Mouse (Mus musculus) MEL (cell line): Measurements from ENCODE around the gene Rhobtb1. TPM values are rescaled to one million over a fixed set of nuclear protein-coding genes. Genes with fewer than 3 reads are reported as not detected.

ENCODE experiments used
- DNase-seq: peaks from one replicate; pipeline ENCODE4 v3.0.0; 2011; ENCODE audit warnings: low read depth, low spot score
- H3K27ac ChIP-seq: 2 replicates; pipeline ENCODE4 v1.5.1; 2012; ENCODE audit warnings: low read depth, mild to moderate bottlenecking, control low read depth, low read length, moderate library complexity; ENCODE audit not compliant: control insufficient read depth
- H3K27me3 ChIP-seq, 2 experiments: fragments of 150-350 bp in 1 of 2; sonication (generic) in 1 of 2; 2 replicates each; pipeline ENCODE4 v1.6.1; 2012; ENCODE audit warnings: low read length in 2 of 2, mild to moderate bottlenecking in 2 of 2, improper control_type of control experiment in 1 of 2, moderate library complexity in 1 of 2; ENCODE audit not compliant: insufficient read depth in 2 of 2, control insufficient read depth in 1 of 2
- H3K36me3 ChIP-seq, 2 experiments: 2 replicates each; pipeline ENCODE4 v1.6.1; 2012 to 2014; ENCODE audit warnings: low read length in 2 of 2, improper control_type of control experiment in 1 of 2, inconsistent platforms in 1 of 2, mild to moderate bottlenecking in 1 of 2; ENCODE audit not compliant: insufficient read depth in 2 of 2, control insufficient read depth in 1 of 2
- H3K4me1 ChIP-seq, 2 experiments: fragments of 150-350 bp in 1 of 2; sonication (generic) in 1 of 2; 2 replicates each; pipeline ENCODE4 v1.6.1; 2012; ENCODE audit warnings: low read length in 2 of 2, improper control_type of control experiment in 1 of 2, mild to moderate bottlenecking in 1 of 2; ENCODE audit not compliant: insufficient read depth in 2 of 2, control insufficient read depth in 1 of 2
- H3K4me3 ChIP-seq, 2 experiments: fragments of 150-350 bp in 1 of 2; sonication (generic) in 1 of 2; 2 replicates each; pipeline ENCODE4 v1.5.1; 2012; ENCODE audit warnings: low read depth in 2 of 2, low read length in 2 of 2, mild to moderate bottlenecking in 2 of 2, moderate library complexity in 2 of 2, control low read depth in 1 of 2, improper control_type of control experiment in 1 of 2; ENCODE audit not compliant: control insufficient read depth in 1 of 2, insufficient read depth in 1 of 2
- H3K79me2 ChIP-seq: 2 replicates; pipeline ENCODE4 v1.6.1; 2012; ENCODE audit warnings: mild to moderate bottlenecking, low read length, moderate library complexity; ENCODE audit not compliant: control insufficient read depth, poor library complexity, insufficient read depth
- H3K9ac ChIP-seq: 2 replicates; pipeline ENCODE4 v1.6.1; 2012; ENCODE audit warnings: low read depth, mild to moderate bottlenecking, control low read depth, low read length, moderate library complexity; ENCODE audit not compliant: control insufficient read depth, poor library complexity, severe bottlenecking
- H3K9me3 ChIP-seq: fragments of 150-350 bp; sonication (generic); replicated peaks from 2 replicates; pipeline ENCODE4 v1.6.1; 2012; ENCODE audit warnings: mild to moderate bottlenecking, low read length, improper control_type of control experiment, moderate library complexity; ENCODE audit not compliant: insufficient read depth
- BHLHE40 ChIP-seq: IDR thresholded peaks from 2 replicates; pipeline ENCODE4 v1.6.1; 2012; ENCODE audit warnings: low read depth, mild to moderate bottlenecking, inconsistent platforms, low read length, improper control_type of control experiment, borderline replicate concordance
- CTCF ChIP-seq, 3 experiments: IDR thresholded peaks in 2 of 3; conservative IDR thresholded peaks in 1 of 3; 2 replicates each; pipeline ENCODE4 v1.5.1; 2011 to 2012; ENCODE audit warnings: low read length in 3 of 3, low read depth in 2 of 3, mild to moderate bottlenecking in 2 of 3, improper control_type of control experiment in 1 of 3, inconsistent platforms in 1 of 3, mixed read lengths in 1 of 3, moderate library complexity in 1 of 3; ENCODE audit not compliant: control insufficient read depth in 1 of 3, insufficient read depth in 1 of 3, poor library complexity in 1 of 3, severe bottlenecking in 1 of 3
- EP300 ChIP-seq, 2 experiments: IDR thresholded peaks; 2 replicates each; pipeline ENCODE4 v1.6.1; 2011; ENCODE audit warnings: improper control_type of control experiment in 2 of 2, low read length in 2 of 2, low read depth in 1 of 2, mild to moderate bottlenecking in 1 of 2
- ETS1 ChIP-seq: IDR thresholded peaks from 2 replicates; pipeline ENCODE4 v1.6.1; 2012; ENCODE audit warnings: low read depth, mild to moderate bottlenecking, inconsistent platforms, low read length, improper control_type of control experiment, moderate library complexity
- MAFK ChIP-seq: IDR thresholded peaks from 2 replicates; pipeline ENCODE4 v1.6.1; 2011; ENCODE audit warnings: low read depth, mild to moderate bottlenecking, low read length, improper control_type of control experiment, borderline replicate concordance
- MAZ ChIP-seq: IDR thresholded peaks from 2 replicates; pipeline ENCODE4 v1.6.1; 2012; ENCODE audit warnings: low read depth, mild to moderate bottlenecking, inconsistent platforms, low read length, improper control_type of control experiment
- MEF2A ChIP-seq: IDR thresholded peaks from 2 replicates; pipeline ENCODE4 v1.6.1; 2014; ENCODE audit warnings: low read depth, mild to moderate bottlenecking, inconsistent platforms, low read length, improper control_type of control experiment; ENCODE audit not compliant: poor library complexity, insufficient replicate concordance, severe bottlenecking; ENCODE audit errors: extremely low read depth
- NELFE ChIP-seq: IDR thresholded peaks from 2 replicates; pipeline ENCODE4 v1.6.1; 2011; ENCODE audit warnings: low read depth, low read length, improper control_type of control experiment
- NRF1 ChIP-seq: IDR thresholded peaks from 2 replicates; pipeline ENCODE4 v1.6.1; 2014; ENCODE audit warnings: low read depth, mild to moderate bottlenecking, inconsistent platforms, low read length, improper control_type of control experiment, moderate library complexity; ENCODE audit not compliant: poor library complexity, insufficient read depth, severe bottlenecking
- RAD21 ChIP-seq: IDR thresholded peaks from 2 replicates; pipeline ENCODE4 v1.6.1; 2011; ENCODE audit warnings: mild to moderate bottlenecking, low read depth, low read length, improper control_type of control experiment
- RCOR1 ChIP-seq: IDR thresholded peaks from 2 replicates; pipeline ENCODE4 v1.6.1; 2012; ENCODE audit warnings: low read depth, mild to moderate bottlenecking, inconsistent platforms, low read length, improper control_type of control experiment
- SIN3A ChIP-seq: IDR thresholded peaks from 2 replicates; pipeline ENCODE4 v1.6.1; 2012; ENCODE audit warnings: low read length, improper control_type of control experiment, inconsistent platforms
- SMC3 ChIP-seq: IDR thresholded peaks from 2 replicates; pipeline ENCODE4 v1.6.1; 2011; ENCODE audit warnings: low read depth, low read length, improper control_type of control experiment
- TBP ChIP-seq: IDR thresholded peaks from 2 replicates; pipeline ENCODE4 v1.8.0; 2011; ENCODE audit warnings: low read depth, low read length, improper control_type of control experiment
- UBTF ChIP-seq: IDR thresholded peaks from 2 replicates; pipeline ENCODE4 v1.6.1; 2012; ENCODE audit warnings: low read depth, mild to moderate bottlenecking, inconsistent platforms, low read length, improper control_type of control experiment, moderate library complexity, borderline replicate concordance; ENCODE audit not compliant: insufficient read depth
- ZC3H11A ChIP-seq: IDR thresholded peaks from 2 replicates; pipeline ENCODE4 v1.6.1; 2012; ENCODE audit warnings: low read depth, mild to moderate bottlenecking, inconsistent platforms, low read length, improper control_type of control experiment
- ZKSCAN1 ChIP-seq: IDR thresholded peaks from 2 replicates; pipeline ENCODE4 v1.6.1; 2012; ENCODE audit warnings: low read depth, mild to moderate bottlenecking, inconsistent platforms, low read length, improper control_type of control experiment, moderate library complexity
- ZNF384 ChIP-seq: IDR thresholded peaks from 2 replicates; pipeline ENCODE4 v1.6.1; 2012; ENCODE audit warnings: low read depth, mild to moderate bottlenecking, inconsistent platforms, low read length, improper control_type of control experiment
- polyA plus RNA-seq, 2 experiments: library from polyadenylated mRNA; stranded (reverse) in 1 of 2; unstranded in 1 of 2; fragments of >175 nt in 1 of 2; fragments of >200 nt in 1 of 2; gene quantifications; 2 replicates each; pipeline versions ENCODE4 v1.2.1 to v1.2.4; 2012; ENCODE audit warnings: low replicate concordance in 2 of 2, low read depth in 1 of 2; ENCODE audit not compliant: insufficient read length in 2 of 2, insufficient read depth in 1 of 2, missing spikeins in 1 of 2
- total RNA-seq: library from RNA; depleted of rRNA; stranded (reverse); fragments of 300-350 nt; gene quantifications from 2 replicates; pipeline ENCODE4 v1.2.3, GENCODE M21; 2012

The Rhobtb1 gene
- total and polyA plus RNA-seq, 3 experiments, result not detected

DNA sequence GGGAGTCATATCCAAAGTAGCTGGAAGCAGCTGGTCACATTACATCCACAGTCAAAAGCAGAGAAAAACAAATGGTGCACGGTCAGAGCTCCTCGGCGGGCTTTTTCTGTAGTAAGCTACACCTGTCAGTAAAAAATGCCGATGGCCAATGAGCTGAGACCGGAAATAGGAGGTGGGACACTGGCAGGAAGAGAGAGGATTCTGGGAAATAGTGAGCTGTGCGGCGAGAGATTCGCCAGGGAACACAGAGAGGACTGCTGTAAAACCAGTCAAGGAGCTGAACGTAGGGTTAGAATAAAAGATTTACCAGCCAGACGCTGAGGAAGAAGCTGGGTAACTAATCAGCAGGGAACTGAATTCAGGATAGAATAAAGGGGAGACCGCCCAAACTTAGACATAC lies 167.3 kb downstream of the Rhobtb1 start:
- no peak for TF ChIP-seq ETS1
- TF ChIP-seq ZKSCAN1, result no peak
- TF ChIP-seq BHLHE40, result no peak
- TF ChIP-seq TBP, result no peak
- no peak for TF ChIP-seq MEF2A
- no peak for TF ChIP-seq RCOR1
- no peak for TF ChIP-seq NELFE
- TF ChIP-seq ZNF384, result no peak
- no peak for TF ChIP-seq MAZ
- TF ChIP-seq MAFK, result no peak
- TF ChIP-seq UBTF, result no peak
- no peak for TF ChIP-seq ZC3H11A
- TF ChIP-seq NRF1, result no peak
- TF ChIP-seq SIN3A, result no peak
- no peak for TF ChIP-seq EP300 (IDR thresholded peaks at IDR 0.05; ENCODE audit: low read depth in 1 of 2, low read length in 2 of 2)
- no peaks in the 10 kb centered on the region for H3K27me3 ChIP-seq
- DNase-seq, result no peak
- no peak overlapping the region for H3K4me3 ChIP-seq
- H3K9ac ChIP-seq, result no peak overlapping the region
- H3K9me3 ChIP-seq, result no peaks in the 10 kb centered on the region
- H3K36me3 ChIP-seq, result no peaks in the 10 kb centered on the region
- H3K4me1 ChIP-seq, result no peaks in the 10 kb centered on the region
- no peaks in the 10 kb centered on the region for H3K79me2 ChIP-seq
- H3K27ac ChIP-seq, result no peak overlapping the region

DNA sequence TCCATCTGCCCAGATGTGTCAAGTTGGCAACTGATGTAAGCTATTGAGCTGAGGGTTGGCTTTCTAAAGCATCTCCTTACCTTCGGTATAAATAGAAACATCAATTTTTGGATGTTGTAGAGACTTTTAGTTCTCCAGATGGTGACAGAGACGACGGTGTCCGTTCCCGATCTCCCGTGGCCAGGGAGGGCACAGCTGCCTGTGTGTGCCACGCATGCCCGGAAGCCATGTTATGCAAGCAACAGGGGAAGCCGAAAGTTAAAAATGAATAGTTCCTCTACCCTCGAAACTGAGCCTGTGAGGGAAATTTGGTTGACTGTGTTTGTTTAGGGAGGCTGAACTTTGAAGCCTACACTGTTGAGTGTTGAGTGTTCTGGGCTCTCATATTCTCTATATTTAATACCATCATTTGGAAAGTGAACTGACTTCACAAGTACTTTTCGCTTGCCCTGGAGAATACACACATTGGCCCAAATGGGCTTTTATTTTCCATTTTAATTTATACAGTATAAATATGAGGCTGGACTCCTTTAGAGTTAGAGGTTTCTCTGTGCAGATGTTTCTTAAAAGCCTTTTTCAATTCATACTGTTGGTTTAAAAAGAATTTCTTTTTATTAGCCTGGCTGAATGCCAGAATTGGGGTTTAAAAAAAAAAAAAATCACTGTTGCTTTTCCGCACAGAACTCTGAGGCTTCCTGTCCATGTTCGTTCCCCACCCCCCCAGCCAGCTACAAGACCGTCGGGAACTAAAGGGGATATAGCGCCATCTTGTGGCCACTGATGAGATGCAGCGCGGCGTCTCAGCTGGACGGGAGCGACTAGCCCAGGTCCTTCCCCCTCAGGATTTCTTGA lies 169.7 kb downstream of the Rhobtb1 start:
- Histone ChIP-seq H3K36me3 (no peaks in the 10 kb centered on the region), H3K79me2 (no peaks in the 10 kb centered on the region), H3K9me3 (no peaks in the 10 kb centered on the region), H3K27me3 (no peaks in the 10 kb centered on the region), H3K27ac (no peak overlapping the region), H3K9ac (no peak overlapping the region), H3K4me3 (no peak overlapping the region), H3K4me1 (no peaks in the 10 kb centered on the region)
- DNase-seq, result peak; percentile 25
- TF ChIP-seq CTCF (IDR thresholded peaks at IDR 0.05 in 2 of 3, conservative IDR thresholded peaks at IDR 0.05 in 1 of 3; ENCODE audit: control insufficient read depth in 1 of 3, insufficient read depth in 1 of 3, low read depth in 2 of 3, low read length in 3 of 3, poor library complexity in 1 of 3, severe bottlenecking in 1 of 3) (peak; percentile 44 to 70 (median 47)), ZKSCAN1 (no peak), SMC3 (peak; percentile 25; the same call in 1 of the 2 replicates), RAD21 (peak; percentile 28), SIN3A (no peak)
